Mouse (Mus musculus) heart, embryonic 14.5 days (tissue): ENCODE data around the gene Dnajc12. TPM values are rescaled to one million over a fixed set of nuclear protein-coding genes. Genes with fewer than 3 reads are reported as not detected.
"Not testable (repeated sequence)": the region's sequence is repeated elsewhere in the genome, so short reads cannot be mapped to it uniquely, and the experiment has no call there.

ENCODE experiments used
- ATAC-seq: fragments of 200-750 bp; cut with Nextera tagmentation; 2 replicates; pipeline ENCODE4 v1.8.0; 2017; ENCODE audit warnings: low read depth, moderate TSS enrichment; ENCODE audit not compliant: insufficient number of reproducible peaks, insufficient read depth, low FRiP score
- H3K27ac ChIP-seq, 2 experiments: fragments of 200-500 bp in 1 of 2; fragments of 300-500 bp in 1 of 2; sonication (generic) in 1 of 2; replicated peaks in 1 of 2; 2 replicates each; pipeline ENCODE4 v1.5.1; 2012 to 2014; ENCODE audit warnings: low read depth in 2 of 2, low read length in 2 of 2, control low read depth in 1 of 2, mild to moderate bottlenecking in 1 of 2, mixed read lengths in 1 of 2; ENCODE audit not compliant: control insufficient read depth in 1 of 2, insufficient read depth in 1 of 2
- H3K27me3 ChIP-seq: fragments of 300-500 bp; sonication (generic); 2 replicates; pipeline ENCODE4 v1.6.1; 2014; ENCODE audit warnings: mild to moderate bottlenecking, low read length, control low read depth; ENCODE audit not compliant: control insufficient read depth, insufficient read depth
- H3K36me3 ChIP-seq: fragments of 300-500 bp; sonication (generic); 2 replicates; pipeline ENCODE4 v1.6.1; 2014; ENCODE audit warnings: mild to moderate bottlenecking, control low read depth, low read length, mixed read lengths; ENCODE audit not compliant: control insufficient read depth, insufficient read depth
- H3K4me1 ChIP-seq, 2 experiments: fragments of 200-500 bp in 1 of 2; fragments of 300-500 bp in 1 of 2; sonication (generic) in 1 of 2; 2 replicates each; pipeline ENCODE4 v1.6.1; 2012 to 2014; ENCODE audit warnings: low read length in 2 of 2, control low read depth in 1 of 2, mixed read lengths in 1 of 2; ENCODE audit not compliant: control insufficient read depth in 2 of 2, insufficient read depth in 2 of 2
- H3K4me2 ChIP-seq: fragments of 300-500 bp; sonication (generic); 2 replicates; pipeline ENCODE4 v1.6.1; 2014; ENCODE audit warnings: mild to moderate bottlenecking, low read length
- H3K4me3 ChIP-seq, 2 experiments: fragments of 200-500 bp in 1 of 2; fragments of 300-500 bp in 1 of 2; sonication (generic) in 1 of 2; 2 replicates each; pipeline ENCODE4 v1.5.1; 2012 to 2014; ENCODE audit warnings: low read length in 2 of 2, mild to moderate bottlenecking in 2 of 2, control low read depth in 1 of 2, low read depth in 1 of 2, moderate library complexity in 1 of 2; ENCODE audit not compliant: control insufficient read depth in 1 of 2, insufficient read depth in 1 of 2
- H3K9ac ChIP-seq: fragments of 300-500 bp; sonication (generic); 2 replicates; pipeline ENCODE4 v1.6.1; 2014; ENCODE audit warnings: mild to moderate bottlenecking, low read length
- H3K9me3 ChIP-seq: fragments of 300-500 bp; sonication (generic); 2 replicates; pipeline ENCODE4 v1.6.1; 2016; ENCODE audit warnings: low read length, control low read depth; ENCODE audit not compliant: control insufficient read depth
- WGBS: fragments of 180-500 bp; shearing (Covaris S2); extraction: QIAGEN DNeasy Blood & Tissue Kit; methylation state at CpG from one replicate; pipeline ENCODE4 v1.1.7; 2014; 5-methylcytosine and 5-hydroxymethylcytosine counted together
- polyA plus RNA-seq: library from polyadenylated mRNA; unstranded; fragments of >200 nt; fragmentation: Nextera tagmentation; extraction: Ambion mirVana; gene quantifications from 2 replicates; pipeline ENCODE4 v1.2.1, GENCODE M21; 2014

Dnajc12 gene
- polyA plus RNA-seq, 1 experiment from 2014 or later = 9.6 TPM

- ATAC-seq = no peak
- H3K36me3 ChIP-seq = no peaks in the 10 kb centered on the region
- no peak overlapping the region for H3K4me3 ChIP-seq
- WGBS = 38% methylated on average over 2 of the region's 2 CpGs
- no peak overlapping the region for H3K27ac ChIP-seq
- no peak overlapping the region for H3K9ac ChIP-seq
- no peaks in the 10 kb centered on the region for H3K27me3 ChIP-seq
- H3K4me2 ChIP-seq = no peak overlapping the region
- H3K9me3 ChIP-seq = no peaks in the 10 kb centered on the region
- H3K4me1 ChIP-seq = peaks cover 0 to 2% of the 10 kb centered on the region in 2 experiments; a peak in 1 of 4 replicates
Observed at GRCm38 (mm10) chr10:63432887-63433286, 50.6 kb downstream of the Dnajc12 start.

- H3K27ac ChIP-seq = no peak overlapping the region
- no peak overlapping the region for H3K4me2 ChIP-seq
- no peaks in the 10 kb centered on the region for H3K36me3 ChIP-seq
- H3K4me1 ChIP-seq = no peaks in the 10 kb centered on the region
- no peaks in the 10 kb centered on the region for H3K27me3 ChIP-seq
- no peak overlapping the region for H3K4me3 ChIP-seq
- no peaks in the 10 kb centered on the region for H3K9me3 ChIP-seq
- no peak for ATAC-seq
- no peak overlapping the region for H3K9ac ChIP-seq
Observed at GRCm38 (mm10) chr10:63438736-63439262, 56.6 kb downstream of the Dnajc12 start.

GRCm38 (mm10) chr10:63439694-63440228 lies 57.5 kb downstream of the Dnajc12 start:
- no peak overlapping the region for H3K4me3 ChIP-seq
- 53% methylated on average over 7 of the region's 7 CpGs for WGBS
- no peak overlapping the region for H3K27ac ChIP-seq
- no peaks in the 10 kb centered on the region for H3K9me3 ChIP-seq
- H3K9ac ChIP-seq = no peak overlapping the region
- H3K27me3 ChIP-seq = no peaks in the 10 kb centered on the region
- H3K4me1 ChIP-seq = no peaks in the 10 kb centered on the region
- ATAC-seq = no peak
- H3K4me2 ChIP-seq = no peak overlapping the region
- H3K36me3 ChIP-seq = no peaks in the 10 kb centered on the region

GRCm38 (mm10) chr10:63444602-63445387 lies 62.6 kb downstream of the Dnajc12 start:
- not testable (repeated sequence) for ATAC-seq, H3K4me3 ChIP-seq, H3K27me3 ChIP-seq, H3K9ac ChIP-seq, H3K27ac ChIP-seq, H3K9me3 ChIP-seq, H3K36me3 ChIP-seq, H3K4me1 ChIP-seq, H3K4me2 ChIP-seq
- WGBS = 71% methylated on average over 13 of the region's 13 CpGs

- no peak overlapping the region for H3K4me3 ChIP-seq
- peaks cover 6 to 20% of the 10 kb centered on the region in 2 experiments; a peak in 3 of 4 replicates for H3K4me1 ChIP-seq
- no peak for ATAC-seq
- no peaks in the 10 kb centered on the region for H3K9me3 ChIP-seq
- H3K4me2 ChIP-seq = no peak overlapping the region
- no peaks in the 10 kb centered on the region for H3K27me3 ChIP-seq
- no peaks in the 10 kb centered on the region for H3K36me3 ChIP-seq
- H3K27ac ChIP-seq = no peak overlapping the region
- WGBS = 72% methylated on average over 4 of the region's 4 CpGs
- no peak overlapping the region for H3K9ac ChIP-seq
Observed at GRCm38 (mm10) chr10:63453926-63454325, 71.7 kb downstream of the Dnajc12 start.

- Histone ChIP-seq H3K4me1 (peaks cover 6 to 20% of the 10 kb centered on the region in 2 experiments; a peak in 3 of 4 replicates), H3K9me3 (no peaks in the 10 kb centered on the region), H3K4me3 (no peak overlapping the region), H3K9ac (peak overlapping the region; percentile 52; the same call in 1 of the 2 replicates), H3K4me2 (peak overlapping the region; percentile 34), H3K27me3 (no peaks in the 10 kb centered on the region), H3K27ac (peak overlapping the region; percentile 88 to 93), H3K36me3 (no peaks in the 10 kb centered on the region)
- ATAC-seq = no peak
- WGBS = 42% methylated on average over 8 of the region's 8 CpGs
Observed at GRCm38 (mm10) chr10:63455110-63455878, 73.1 kb downstream of the Dnajc12 start.

DNA sequence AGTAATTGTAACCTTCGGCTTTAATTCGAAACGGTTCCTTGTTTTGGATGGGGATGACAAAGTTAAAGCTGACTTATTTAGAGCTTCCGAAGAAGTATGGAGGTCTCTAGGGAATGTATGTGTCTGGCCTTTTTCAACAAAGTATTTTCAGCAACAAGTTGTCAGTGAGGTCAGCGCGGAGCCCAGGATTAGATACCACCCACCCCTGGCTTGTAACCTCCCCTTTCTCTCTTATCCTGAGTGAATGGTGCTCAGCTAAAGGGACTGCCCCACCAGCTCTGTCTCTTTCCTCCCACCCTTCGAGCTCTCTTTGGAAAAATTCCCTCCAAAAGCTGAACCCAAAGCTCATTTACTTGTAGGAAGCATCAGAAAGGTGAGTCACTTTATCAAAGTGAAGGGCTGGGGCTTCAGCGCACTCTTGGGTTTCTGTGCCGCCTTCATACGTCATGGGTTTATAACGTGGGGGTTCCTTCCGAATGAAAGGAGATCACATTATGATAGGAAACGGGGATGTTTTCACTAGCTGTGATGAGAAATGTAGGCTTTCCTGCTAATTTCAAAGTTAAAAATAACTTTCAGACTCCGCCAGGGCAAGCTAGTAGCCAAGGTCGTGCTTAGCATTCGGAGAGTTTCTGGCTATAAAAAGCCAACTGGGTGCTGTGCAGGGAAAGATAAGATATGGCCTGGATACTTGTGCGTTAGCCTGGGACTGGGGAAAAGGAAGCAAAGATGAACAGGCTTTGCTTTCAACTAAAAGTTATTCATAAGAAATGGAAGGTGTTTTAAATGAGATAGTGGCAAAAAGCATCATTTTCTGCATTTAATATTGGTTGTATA lies 75.3 kb downstream of the Dnajc12 start:
- Histone ChIP-seq H3K27me3 (no peaks in the 10 kb centered on the region), H3K4me1 (peaks cover 6 to 27% of the 10 kb centered on the region in 2 experiments; a peak in 3 of 4 replicates), H3K9me3 (no peaks in the 10 kb centered on the region), H3K4me2 (peak overlapping the region; percentile 76), H3K4me3 (peak overlapping the region; percentile 43 to 69), H3K27ac (peak overlapping the region; percentile 93 to 100), H3K36me3 (no peaks in the 10 kb centered on the region), H3K9ac (peak overlapping the region; percentile 73)
- 3% methylated on average over 17 of the region's 17 CpGs for WGBS
- ATAC-seq = peak; percentile 88
